Mouse (Mus musculus): Measurements from ENCODE around the gene Rpl13a. TPM values are rescaled to one million over a fixed set of nuclear protein-coding genes. Genes with fewer than 3 reads are reported as not detected.
A peak's percentile ranks its signal among the peaks of the same experiment; 100 is the strongest.

Rpl13a gene
- polyA plus RNA-seq, 1 experiment: 6,379 TPM

DNA sequence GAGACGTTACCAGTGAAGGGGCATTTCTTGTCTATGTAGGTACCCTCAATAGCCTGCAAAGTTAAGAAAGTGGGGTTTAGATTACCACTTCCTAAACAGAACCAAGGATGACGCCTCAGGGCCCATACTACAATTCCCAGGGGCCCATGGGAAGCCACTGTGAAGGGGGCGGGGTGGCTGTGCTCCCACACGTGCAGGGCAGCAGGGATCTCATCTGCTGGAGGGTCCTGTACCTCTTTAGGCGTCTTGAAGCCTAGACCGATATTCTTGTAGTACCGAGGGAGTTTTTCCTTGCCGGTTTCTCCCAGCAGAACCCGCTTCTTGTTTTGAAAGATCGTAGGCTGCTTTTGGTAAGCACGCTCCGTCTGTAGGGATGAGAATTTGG, 5.4 kb downstream of the Rpl13a start:
- H3K79me3 ChIP-seq (ENCODE audit: low read depth): peaks cover 52% of the 10 kb centered on the region
- no peak for TF ChIP-seq CEBPB (IDR thresholded peaks at IDR 0.05; ENCODE audit: low read depth)
- peak; percentile 65 for TF ChIP-seq MAX (IDR thresholded peaks at IDR 0.05)
- H3K27me3 ChIP-seq (ENCODE audit: control insufficient read depth, insufficient read depth, insufficient read length): no peaks in the 10 kb centered on the region
- H3K36me3 ChIP-seq (ENCODE audit: control insufficient read depth, insufficient read depth): peaks cover 87% of the 10 kb centered on the region
- H3ac ChIP-seq (ENCODE audit: control insufficient read depth, insufficient read length, low read depth): peak overlapping the region; percentile 99
- peaks cover 68% of the 10 kb centered on the region for H3K79me2 ChIP-seq (ENCODE audit: control insufficient read depth, insufficient read depth)
- H3K4me3 ChIP-seq (ENCODE audit: insufficient read depth, poor library complexity, severe bottlenecking): peak overlapping the region; percentile 95

DNA sequence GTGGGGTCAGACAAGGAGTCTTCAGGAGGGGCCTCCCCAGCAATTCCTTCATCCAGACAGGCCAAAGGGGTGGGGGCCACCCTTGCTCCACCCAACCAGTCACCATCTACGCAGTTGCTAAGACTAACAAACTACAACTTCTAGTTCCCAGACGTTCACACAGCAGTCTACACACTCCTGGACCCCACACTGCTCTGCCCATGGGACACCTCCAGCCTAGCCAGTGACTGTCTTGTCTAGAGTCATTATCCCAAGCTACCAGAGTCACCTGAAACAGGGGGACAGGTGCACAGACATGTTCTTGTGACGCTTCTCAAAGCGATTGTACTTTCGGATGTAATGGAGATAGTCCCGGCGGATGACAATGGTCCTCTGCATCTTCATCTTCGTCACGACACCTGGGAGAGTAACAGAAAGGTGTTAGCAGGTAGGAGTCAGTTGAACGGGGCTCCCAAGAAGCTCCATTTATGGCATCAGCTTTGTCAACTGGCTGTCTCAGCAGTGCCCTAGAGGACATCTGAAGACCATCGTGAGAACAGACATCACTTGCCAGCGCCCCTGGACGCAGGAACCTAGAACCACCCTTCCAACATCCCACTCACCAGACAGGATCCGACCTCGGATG, 5.9 kb downstream of the Rpl13a start:
- H3K79me3 ChIP-seq (ENCODE audit: low read depth): peaks cover 47% of the 10 kb centered on the region
- peaks cover 82% of the 10 kb centered on the region for H3K36me3 ChIP-seq (ENCODE audit: control insufficient read depth, insufficient read depth)
- peak overlapping the region; percentile 32 for H3ac ChIP-seq (ENCODE audit: control insufficient read depth, insufficient read length, low read depth)
- TF ChIP-seq CTCF (IDR thresholded peaks at IDR 0.05; ENCODE audit: control insufficient read depth, insufficient read depth, insufficient read length) (no peak), FOSL1 (IDR thresholded peaks at IDR 0.05; ENCODE audit: insufficient read depth, low read length, poor library complexity, severe bottlenecking) (no peak), CEBPB (IDR thresholded peaks at IDR 0.05; ENCODE audit: low read depth) (no peak), MYOG (IDR thresholded peaks at IDR 0.05; ENCODE audit: control insufficient read depth, extremely low read depth, insufficient read length) (no peak), MAX (IDR thresholded peaks at IDR 0.05) (no peak), MYOD1 (IDR thresholded peaks at IDR 0.05; ENCODE audit: control insufficient read depth, insufficient read length, low read depth) (no peak), USF1 (IDR thresholded peaks at IDR 0.05; ENCODE audit: low read depth) (no peak)
- H3K4me3 ChIP-seq (ENCODE audit: insufficient read depth, poor library complexity, severe bottlenecking): peak overlapping the region; percentile 95
- H3K27me3 ChIP-seq (ENCODE audit: control insufficient read depth, insufficient read depth, insufficient read length): no peaks in the 10 kb centered on the region
- H3K79me2 ChIP-seq (ENCODE audit: control insufficient read depth, insufficient read depth): peaks cover 63% of the 10 kb centered on the region

DNA sequence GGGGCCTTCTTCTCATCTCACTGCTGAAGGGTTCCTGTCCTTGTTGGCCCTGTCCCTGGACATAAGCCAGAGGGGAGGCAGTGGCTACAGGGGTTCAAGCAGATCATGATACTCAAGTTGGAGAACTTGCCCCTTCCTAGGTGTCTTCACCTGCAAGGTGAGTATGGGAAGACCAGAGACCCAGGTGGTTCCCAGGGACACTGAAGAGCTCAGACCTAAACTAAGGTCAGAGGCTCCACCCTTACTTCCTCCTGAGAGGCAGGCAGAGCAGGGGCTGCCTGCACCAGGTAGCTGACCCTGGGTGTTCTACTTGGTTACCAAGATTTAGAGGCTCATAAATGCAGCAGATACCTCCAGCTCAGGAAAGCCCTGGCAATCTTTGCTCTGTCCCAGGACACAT, 6.6 kb downstream of the Rpl13a start:
- Histone ChIP-seq H3K27me3 (ENCODE audit: control insufficient read depth, insufficient read depth, insufficient read length) (no peaks in the 10 kb centered on the region), H3K36me3 (ENCODE audit: control insufficient read depth, insufficient read depth) (peaks cover 75% of the 10 kb centered on the region), H3K4me3 (ENCODE audit: insufficient read depth, poor library complexity, severe bottlenecking) (no peak overlapping the region), H3ac (ENCODE audit: control insufficient read depth, insufficient read length, low read depth) (peak overlapping the region; percentile 14), H3K79me2 (ENCODE audit: control insufficient read depth, insufficient read depth) (peaks cover 56% of the 10 kb centered on the region), H3K79me3 (ENCODE audit: low read depth) (peaks cover 40% of the 10 kb centered on the region)
- TF ChIP-seq USF1 (IDR thresholded peaks at IDR 0.05; ENCODE audit: low read depth): no peak
- no peak for TF ChIP-seq MAX (IDR thresholded peaks at IDR 0.05)
- TF ChIP-seq CTCF (IDR thresholded peaks at IDR 0.05; ENCODE audit: control insufficient read depth, insufficient read depth, insufficient read length): no peak

DNA sequence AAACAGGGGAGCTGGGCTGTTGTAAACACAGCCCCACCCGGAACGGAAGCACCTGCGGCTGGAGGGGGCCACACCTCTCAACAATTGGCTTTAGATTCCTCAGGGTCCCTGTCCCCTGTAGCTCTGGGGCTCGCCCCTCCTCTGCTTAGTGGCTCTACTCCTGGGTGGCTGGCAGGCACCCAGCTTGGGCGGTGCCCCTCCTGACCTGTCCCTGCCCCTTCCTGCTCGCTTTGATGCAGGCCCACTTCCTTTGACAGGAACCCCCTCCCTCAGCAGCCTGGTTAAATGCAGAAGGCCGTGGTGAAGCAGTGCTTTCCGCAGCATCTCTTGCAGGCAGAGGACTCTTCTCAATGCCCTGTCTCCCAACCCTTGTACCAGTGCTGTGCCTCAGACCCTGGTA, 7.2 kb downstream of the Rpl13a start:
- TF ChIP-seq USF1 (IDR thresholded peaks at IDR 0.05; ENCODE audit: low read depth) (no peak), MYOD1 (IDR thresholded peaks at IDR 0.05; ENCODE audit: control insufficient read depth, insufficient read length, low read depth) (no peak), CTCF (IDR thresholded peaks at IDR 0.05; ENCODE audit: control insufficient read depth, insufficient read depth, insufficient read length) (no peak), CEBPB (IDR thresholded peaks at IDR 0.05; ENCODE audit: low read depth) (no peak), FOSL1 (IDR thresholded peaks at IDR 0.05; ENCODE audit: insufficient read depth, low read length, poor library complexity, severe bottlenecking) (no peak), MYOG (IDR thresholded peaks at IDR 0.05; ENCODE audit: control insufficient read depth, extremely low read depth, insufficient read length) (no peak)
- peaks cover 34% of the 10 kb centered on the region for H3K79me3 ChIP-seq (ENCODE audit: low read depth)
- H3K4me3 ChIP-seq (ENCODE audit: insufficient read depth, poor library complexity, severe bottlenecking): no peak overlapping the region
- H3ac ChIP-seq (ENCODE audit: control insufficient read depth, insufficient read length, low read depth): peak overlapping the region; percentile 19
- H3K79me2 ChIP-seq (ENCODE audit: control insufficient read depth, insufficient read depth): peaks cover 50% of the 10 kb centered on the region
- peaks cover 70% of the 10 kb centered on the region for H3K36me3 ChIP-seq (ENCODE audit: control insufficient read depth, insufficient read depth)
- no peaks in the 10 kb centered on the region for H3K27me3 ChIP-seq (ENCODE audit: control insufficient read depth, insufficient read depth, insufficient read length)

DNA sequence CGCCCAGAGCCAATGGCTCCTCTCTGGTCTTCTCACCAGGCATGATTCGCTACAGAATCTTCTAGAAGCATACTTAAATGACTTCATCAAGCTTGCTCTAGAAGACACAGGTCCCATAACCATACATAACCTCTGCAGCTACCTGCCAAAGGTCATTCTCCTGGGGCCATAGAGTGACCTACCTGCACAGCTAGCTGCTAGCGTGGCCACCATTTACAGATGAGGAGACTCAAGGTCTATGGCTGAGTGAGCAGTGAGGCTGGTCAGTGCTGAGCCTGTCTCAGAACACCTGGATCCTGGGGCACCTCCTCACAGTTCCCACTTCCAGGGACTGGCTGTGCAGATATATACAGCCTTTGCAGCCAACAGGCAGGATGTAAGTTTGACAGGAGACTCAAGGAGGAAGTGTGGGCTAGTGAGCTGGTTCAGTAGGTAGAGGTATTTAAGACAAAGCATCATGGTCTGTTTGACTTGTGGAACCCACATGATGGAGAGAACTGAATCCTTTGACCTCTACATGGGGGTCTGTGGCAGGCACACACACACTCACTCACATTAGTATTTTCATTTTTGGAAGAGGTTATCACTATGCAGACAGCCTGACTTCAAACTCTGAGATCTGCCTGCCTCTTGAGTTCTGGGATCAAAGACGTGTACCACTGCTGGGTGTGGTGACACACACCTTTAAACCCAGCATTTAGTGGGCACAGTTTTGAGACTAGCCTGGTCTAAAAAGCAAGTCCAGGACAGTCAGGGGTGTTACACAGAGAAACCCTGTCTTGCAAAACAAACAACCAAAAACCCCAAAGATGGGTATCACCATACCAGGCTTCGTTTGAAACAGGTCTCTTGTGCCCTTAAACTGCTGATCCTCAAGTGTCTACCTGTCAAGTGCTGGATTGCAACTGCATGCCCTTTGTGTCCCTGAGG, 8.5 kb downstream of the Rpl13a start:
- Histone ChIP-seq H3K27me3 (ENCODE audit: control insufficient read depth, insufficient read depth, insufficient read length) (no peaks in the 10 kb centered on the region), H3K4me3 (ENCODE audit: insufficient read depth, poor library complexity, severe bottlenecking) (no peak overlapping the region), H3ac (ENCODE audit: control insufficient read depth, insufficient read length, low read depth) (no peak overlapping the region), H3K79me3 (ENCODE audit: low read depth) (peaks cover 24% of the 10 kb centered on the region), H3K79me2 (ENCODE audit: control insufficient read depth, insufficient read depth) (peaks cover 36% of the 10 kb centered on the region), H3K36me3 (ENCODE audit: control insufficient read depth, insufficient read depth) (peaks cover 56% of the 10 kb centered on the region)
- TF ChIP-seq CTCF (IDR thresholded peaks at IDR 0.05; ENCODE audit: control insufficient read depth, insufficient read depth, insufficient read length): no peak
- TF ChIP-seq CEBPB (IDR thresholded peaks at IDR 0.05; ENCODE audit: low read depth): no peak
- no peak for TF ChIP-seq MYOG (IDR thresholded peaks at IDR 0.05; ENCODE audit: control insufficient read depth, extremely low read depth, insufficient read length)
- TF ChIP-seq USF1 (IDR thresholded peaks at IDR 0.05; ENCODE audit: low read depth): no peak
- TF ChIP-seq MYOD1 (IDR thresholded peaks at IDR 0.05; ENCODE audit: control insufficient read depth, insufficient read length, low read depth): no peak
- no peak for TF ChIP-seq MAX (IDR thresholded peaks at IDR 0.05)
- no peak for TF ChIP-seq FOSL1 (IDR thresholded peaks at IDR 0.05; ENCODE audit: insufficient read depth, low read length, poor library complexity, severe bottlenecking)

DNA sequence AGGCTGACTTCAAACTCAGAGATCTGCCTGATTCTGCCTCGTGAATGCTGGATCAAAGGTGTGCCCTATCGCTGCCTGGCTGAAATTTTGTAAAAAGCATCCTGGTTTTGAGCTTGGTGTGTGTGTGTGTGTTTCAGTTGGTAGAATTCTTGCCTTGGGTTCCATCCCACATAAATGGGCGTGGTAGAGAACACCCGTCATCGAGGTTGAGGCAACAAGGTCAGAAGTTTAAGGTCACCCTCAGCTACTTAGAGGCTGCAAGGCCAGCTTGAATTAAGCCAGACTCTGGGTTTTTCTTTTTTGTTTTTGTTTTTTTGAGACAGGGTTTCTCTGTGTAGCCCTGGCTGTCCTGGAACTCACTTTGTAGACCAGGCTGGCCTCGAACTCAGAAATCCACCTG, 10.2 kb downstream of the Rpl13a start:
- no peak for TF ChIP-seq MAX (IDR thresholded peaks at IDR 0.05)
- TF ChIP-seq CEBPB (IDR thresholded peaks at IDR 0.05; ENCODE audit: low read depth): no peak
- no peak for TF ChIP-seq CTCF (IDR thresholded peaks at IDR 0.05; ENCODE audit: control insufficient read depth, insufficient read depth, insufficient read length)
- TF ChIP-seq USF1 (IDR thresholded peaks at IDR 0.05; ENCODE audit: low read depth): no peak
- TF ChIP-seq MYOD1 (IDR thresholded peaks at IDR 0.05; ENCODE audit: control insufficient read depth, insufficient read length, low read depth): no peak
- no peak for TF ChIP-seq FOSL1 (IDR thresholded peaks at IDR 0.05; ENCODE audit: insufficient read depth, low read length, poor library complexity, severe bottlenecking)
- no peak for TF ChIP-seq MYOG (IDR thresholded peaks at IDR 0.05; ENCODE audit: control insufficient read depth, extremely low read depth, insufficient read length)

More for the DNA sequence above, 10.2 kb downstream of the Rpl13a start:
- Histone ChIP-seq H3K4me3 (ENCODE audit: insufficient read depth, poor library complexity, severe bottlenecking) (no peak overlapping the region), H3K79me2 (ENCODE audit: control insufficient read depth, insufficient read depth) (peaks cover 27% of the 10 kb centered on the region), H3K27me3 (ENCODE audit: control insufficient read depth, insufficient read depth, insufficient read length) (no peaks in the 10 kb centered on the region), H3ac (ENCODE audit: control insufficient read depth, insufficient read length, low read depth) (no peak overlapping the region), H3K79me3 (ENCODE audit: low read depth) (peaks cover 17% of the 10 kb centered on the region), H3K36me3 (ENCODE audit: control insufficient read depth, insufficient read depth) (peaks cover 47% of the 10 kb centered on the region)
